Mouse (Mus musculus) G1E (cell line): Measurements from ENCODE around the gene Lekr1.

Experiments used
- CTCF ChIP-seq: IDR thresholded peaks from 2 replicates; pipeline ENCODE4 v1.5.1; 2012; ENCODE audit warnings: low read depth, low read length, inconsistent platforms, mixed read lengths
- POLR2AphosphoS5 ChIP-seq: IDR thresholded peaks from 2 replicates; pipeline ENCODE4 v1.6.1; 2012; ENCODE audit warnings: low read depth, low read length, inconsistent platforms; ENCODE audit not compliant: insufficient replicate concordance

DNA sequence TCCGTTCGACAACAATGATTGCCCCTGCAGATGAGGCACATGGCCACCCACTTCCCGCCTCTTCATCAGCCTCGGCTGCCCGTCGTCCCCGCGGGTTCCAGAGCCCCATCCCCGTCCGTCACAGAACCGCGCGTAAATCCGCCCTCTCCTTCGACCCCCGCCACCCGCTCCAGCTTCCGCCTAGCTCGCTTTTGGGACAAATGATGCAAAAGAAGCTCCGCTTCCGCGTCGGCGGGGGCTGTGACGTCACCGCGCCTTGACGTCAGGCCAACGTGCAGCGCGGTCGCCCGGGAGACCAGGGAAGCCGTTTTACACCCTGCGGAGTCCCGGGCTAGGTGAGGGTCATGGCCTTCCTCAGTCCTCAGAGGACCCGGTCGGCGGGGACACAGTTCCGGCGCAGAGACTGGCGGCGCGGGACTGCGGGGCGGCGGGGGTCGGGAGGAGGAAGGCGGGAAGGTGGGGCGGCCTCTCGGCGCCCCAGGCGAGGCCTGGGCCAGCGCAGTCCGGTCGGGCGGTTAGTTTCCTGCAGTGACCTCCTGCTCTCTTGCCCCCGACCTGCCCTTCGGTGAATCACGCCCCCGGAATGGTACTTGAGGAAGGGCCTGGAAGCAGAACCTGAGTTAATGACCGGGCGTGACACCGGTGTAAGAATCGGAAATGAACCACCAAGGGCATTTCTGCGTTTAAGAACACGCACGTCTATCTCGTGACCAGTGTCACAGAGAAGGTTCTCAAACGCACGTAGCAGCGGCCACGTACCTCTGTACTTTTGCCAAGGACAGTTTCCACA is at the start of gene Lekr1:
- TF ChIP-seq CTCF (no peak), POLR2AphosphoS5 (no peak)
